Mouse (Mus musculus): ENCODE measurements around the gene Comt. TPM values are rescaled to one million over a fixed set of nuclear protein-coding genes. Genes with fewer than 3 reads are reported as not detected.

Gene Comt
- total and polyA plus RNA-seq, 3 experiments, result 139 to 208 (median 150) TPM

DNA sequence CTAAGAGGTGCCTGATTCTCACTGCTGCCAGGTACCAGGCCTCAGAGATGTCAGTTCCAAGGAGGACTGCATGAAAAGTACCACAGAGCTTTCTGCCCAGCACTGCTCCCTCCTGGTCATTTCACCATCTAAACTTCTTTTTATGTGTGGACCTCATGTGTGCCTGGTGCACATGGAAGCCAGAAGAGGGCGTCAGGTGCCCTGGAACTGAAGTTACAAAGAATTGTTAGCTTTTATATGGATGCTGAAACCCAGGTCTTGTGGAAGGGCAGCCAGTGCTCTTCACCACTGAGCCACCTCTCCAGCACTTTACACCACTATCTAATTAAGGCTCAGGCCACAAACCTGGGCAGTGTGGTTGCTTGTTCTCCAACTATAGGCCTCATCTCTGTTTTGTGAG lies 44.2 kb upstream of the Comt start:
- Histone ChIP-seq H3K27ac (no peak overlapping the region), H3K36me3 (ENCODE audit: control insufficient read depth, insufficient read depth, low read length) (no peaks in the 10 kb centered on the region), H3K4me1 (ENCODE audit: control insufficient read depth, insufficient read depth, low read length) (no peaks in the 10 kb centered on the region), H3K9ac (ENCODE audit: low read depth, low read length) (no peak overlapping the region), H3K4me3 (no peak overlapping the region), H3K79me2 (replicated peaks; ENCODE audit: control insufficient read depth, insufficient read depth, low read length) (no peaks in the 10 kb centered on the region), H3K27me3 (ENCODE audit: control insufficient read depth, insufficient read depth, low read length) (no peaks in the 10 kb centered on the region)
- intact Hi-C loops (cut with DNase I), result no loop called here
- WGBS, result 34% methylated on average over 1 of the region's 1 CpGs
- no peak for DNase-seq
- TF ChIP-seq CTCF (IDR thresholded peaks at IDR 0.05) (peak; percentile 27), EP300 (IDR thresholded peaks at IDR 0.05; ENCODE audit: insufficient read depth, low read depth, low read length) (no peak)

DNA sequence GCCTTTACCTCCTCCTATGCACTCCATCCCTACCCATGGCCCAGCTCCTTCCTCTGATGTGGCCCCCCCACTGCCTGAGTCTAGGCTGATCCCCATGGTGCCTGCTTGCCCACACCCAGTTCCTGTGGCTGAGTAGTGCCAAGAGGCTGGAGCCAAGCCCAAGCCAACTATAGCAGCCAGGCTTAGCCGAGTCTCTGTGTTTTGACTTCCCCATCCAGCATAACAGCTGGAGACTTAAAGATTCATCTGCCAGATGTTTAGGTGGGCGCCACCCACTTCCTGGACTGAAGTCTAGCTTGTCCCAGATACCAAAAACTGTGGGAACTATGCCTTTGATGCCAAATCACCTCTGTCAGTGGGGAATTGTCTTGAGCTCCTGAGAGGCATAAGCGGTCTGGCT lies 37.6 kb upstream of the Comt start:
- intact Hi-C loops (cut with DNase I), result loop anchor here (2.0 kb wide), 1 partner anchor 35 kb away; the partner anchor contains the start of genes Gnb1l and Rtl10
- 37% methylated on average over 3 of the region's 3 CpGs for WGBS
- Histone ChIP-seq H3K4me3 (no peak overlapping the region), H3K36me3 (ENCODE audit: control insufficient read depth, insufficient read depth, low read length) (no peaks in the 10 kb centered on the region), H3K9ac (ENCODE audit: low read depth, low read length) (no peak overlapping the region), H3K79me2 (replicated peaks; ENCODE audit: control insufficient read depth, insufficient read depth, low read length) (no peaks in the 10 kb centered on the region), H3K4me1 (ENCODE audit: control insufficient read depth, insufficient read depth, low read length) (peaks cover 22% of the 10 kb centered on the region), H3K27me3 (ENCODE audit: control insufficient read depth, insufficient read depth, low read length) (no peaks in the 10 kb centered on the region), H3K27ac (peak overlapping the region; percentile 26)
- TF ChIP-seq CTCF (IDR thresholded peaks at IDR 0.05), result no peak
- TF ChIP-seq EP300 (IDR thresholded peaks at IDR 0.05; ENCODE audit: insufficient read depth, low read depth, low read length), result 0 out of 2 replicates have a peak, but pooled peaks have one; percentile 44
- no peak for TF ChIP-seq POLR2A (IDR thresholded peaks at IDR 0.05; ENCODE audit: insufficient read depth, low read depth, low read length)
- DNase-seq, result peak; percentile 58 to 70

DNA sequence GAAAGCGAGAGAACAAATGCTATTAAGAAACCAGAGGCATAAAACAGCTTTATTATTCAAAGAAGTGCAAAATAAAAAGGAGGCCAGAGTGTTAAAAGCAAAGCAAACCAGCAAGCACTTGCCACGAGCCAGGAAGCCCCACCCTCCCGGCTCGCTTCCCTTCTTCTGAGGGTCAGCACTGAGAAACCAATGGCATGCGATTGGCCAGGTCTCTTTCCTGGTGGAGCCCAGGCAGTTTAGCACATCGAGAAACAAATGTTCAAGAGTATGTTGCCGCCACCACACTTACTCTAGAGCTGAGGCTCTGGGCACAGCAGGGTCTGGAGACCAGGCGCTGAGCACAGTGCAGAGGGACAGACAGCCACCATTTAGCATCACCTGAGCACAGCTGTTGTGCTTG lies 35.9 kb upstream of the Comt start:
- H3K27me3 ChIP-seq (ENCODE audit: control insufficient read depth, insufficient read depth, low read length), result no peaks in the 10 kb centered on the region
- H3K79me2 ChIP-seq (replicated peaks; ENCODE audit: control insufficient read depth, insufficient read depth, low read length), result no peaks in the 10 kb centered on the region
- H3K4me3 ChIP-seq, result no peak overlapping the region
- H3K36me3 ChIP-seq (ENCODE audit: control insufficient read depth, insufficient read depth, low read length), result no peaks in the 10 kb centered on the region
- intact Hi-C loops (cut with DNase I), result no loop called here
- peak; percentile 41 to 48 for DNase-seq
- TF ChIP-seq CTCF (IDR thresholded peaks at IDR 0.05) (no peak), EP300 (IDR thresholded peaks at IDR 0.05; ENCODE audit: insufficient read depth, low read depth, low read length) (no peak), POLR2A (IDR thresholded peaks at IDR 0.05; ENCODE audit: insufficient read depth, low read depth, low read length) (no peak)
- no peak overlapping the region for H3K9ac ChIP-seq (ENCODE audit: low read depth, low read length)
- H3K4me1 ChIP-seq (ENCODE audit: control insufficient read depth, insufficient read depth, low read length), result peaks cover 26% of the 10 kb centered on the region
- 54% methylated on average over 8 of the region's 8 CpGs for WGBS
- peak overlapping the region; percentile 20; the same call in 1 of the 2 replicates for H3K27ac ChIP-seq

DNA sequence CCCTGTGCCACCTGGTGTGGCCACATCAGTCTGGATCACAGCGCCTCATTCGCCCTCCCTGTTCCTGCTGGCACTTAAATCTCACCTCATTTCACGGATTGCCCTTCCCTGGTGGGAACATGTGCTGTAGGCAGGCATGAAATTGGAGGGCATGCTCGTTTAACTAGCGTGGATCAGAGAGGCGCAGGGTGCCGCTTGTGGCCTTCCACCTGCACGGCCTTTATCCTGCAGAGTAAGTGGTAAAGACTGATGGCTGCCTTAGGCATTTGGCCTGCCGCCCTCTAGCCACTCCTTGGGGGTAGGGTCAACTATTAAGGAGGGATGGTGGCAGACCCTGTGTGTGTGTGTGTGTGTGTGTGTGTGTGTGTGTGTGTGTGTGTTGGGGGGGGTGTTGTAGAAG lies 35.4 kb upstream of the Comt start:
- H3K4me3 ChIP-seq, result no peak overlapping the region
- intact Hi-C loops (cut with DNase I), result no loop called here
- H3K79me2 ChIP-seq (replicated peaks; ENCODE audit: control insufficient read depth, insufficient read depth, low read length), result no peaks in the 10 kb centered on the region
- TF ChIP-seq EP300 (IDR thresholded peaks at IDR 0.05; ENCODE audit: insufficient read depth, low read depth, low read length) (no peak), CTCF (IDR thresholded peaks at IDR 0.05) (no peak), POLR2A (IDR thresholded peaks at IDR 0.05; ENCODE audit: insufficient read depth, low read depth, low read length) (no peak)
- no peak overlapping the region for H3K27ac ChIP-seq
- no peak overlapping the region for H3K9ac ChIP-seq (ENCODE audit: low read depth, low read length)
- no peaks in the 10 kb centered on the region for H3K27me3 ChIP-seq (ENCODE audit: control insufficient read depth, insufficient read depth, low read length)
- no peak for DNase-seq
- no peaks in the 10 kb centered on the region for H3K36me3 ChIP-seq (ENCODE audit: control insufficient read depth, insufficient read depth, low read length)
- 92% methylated on average over 9 of the region's 9 CpGs for WGBS
- peaks cover 26% of the 10 kb centered on the region for H3K4me1 ChIP-seq (ENCODE audit: control insufficient read depth, insufficient read depth, low read length)

DNA sequence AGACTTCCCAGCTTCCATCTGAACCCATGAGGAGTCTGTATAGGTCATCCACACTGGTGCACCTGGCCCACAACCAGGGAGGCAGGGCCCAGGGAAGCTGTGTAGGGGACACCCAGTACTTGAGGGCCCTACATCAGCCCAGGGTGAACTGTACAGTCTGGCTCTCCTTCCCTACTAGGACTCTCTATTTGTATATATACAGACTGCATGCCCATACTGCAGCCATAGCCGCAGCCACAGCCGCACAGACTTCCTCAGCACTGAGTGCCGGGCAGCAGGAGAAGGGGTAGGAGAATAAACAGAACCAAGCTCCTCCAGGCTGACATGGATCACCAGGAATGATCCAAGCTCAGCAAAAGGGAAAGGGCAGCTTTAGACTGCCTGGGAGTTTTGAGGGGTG lies 34.2 kb upstream of the Comt start:
- TF ChIP-seq POLR2A (IDR thresholded peaks at IDR 0.05; ENCODE audit: insufficient read depth, low read depth, low read length) (no peak), EP300 (IDR thresholded peaks at IDR 0.05; ENCODE audit: insufficient read depth, low read depth, low read length) (no peak), CTCF (IDR thresholded peaks at IDR 0.05) (no peak)

DNA sequence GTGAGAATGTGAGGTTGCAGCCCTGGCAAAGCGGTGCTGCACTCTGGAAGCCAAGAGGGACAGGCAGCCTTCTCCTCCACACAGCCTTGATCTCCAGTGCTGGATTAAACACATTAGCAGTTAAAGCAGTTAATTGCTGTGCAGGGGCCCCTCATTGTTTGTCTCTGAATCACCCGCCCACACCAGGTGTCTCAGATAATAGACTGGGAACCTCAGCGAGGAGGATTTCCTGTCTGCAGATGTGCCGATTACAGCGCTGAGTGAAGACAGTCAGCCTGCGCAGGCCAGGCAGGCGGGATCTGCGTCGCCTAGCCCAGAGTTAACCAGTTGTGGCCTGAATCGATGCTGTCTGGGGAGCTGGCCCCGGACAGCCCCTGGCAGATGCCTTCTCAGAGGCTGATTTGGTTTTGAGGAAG lies 33.3 kb upstream of the Comt start:
- H3K4me1 ChIP-seq (ENCODE audit: control insufficient read depth, insufficient read depth, low read length), result peaks cover 26% of the 10 kb centered on the region
- peak; percentile 49 to 58 for DNase-seq
- H3K4me3 ChIP-seq, result no peak overlapping the region
- H3K9ac ChIP-seq (ENCODE audit: low read depth, low read length), result peak overlapping the region; percentile 37; the same call in 1 of the 2 replicates
- H3K27me3 ChIP-seq (ENCODE audit: control insufficient read depth, insufficient read depth, low read length), result no peaks in the 10 kb centered on the region
- H3K27ac ChIP-seq, result no peak overlapping the region; the same call in 1 of the 2 replicates
- 37% methylated on average over 11 of the region's 11 CpGs for WGBS
- intact Hi-C loops (cut with DNase I), result no loop called here
- H3K79me2 ChIP-seq (replicated peaks; ENCODE audit: control insufficient read depth, insufficient read depth, low read length), result no peaks in the 10 kb centered on the region
- H3K36me3 ChIP-seq (ENCODE audit: control insufficient read depth, insufficient read depth, low read length), result no peaks in the 10 kb centered on the region
- TF ChIP-seq EP300 (IDR thresholded peaks at IDR 0.05; ENCODE audit: insufficient read depth, low read depth, low read length) (no peak), CTCF (IDR thresholded peaks at IDR 0.05) (no peak), POLR2A (IDR thresholded peaks at IDR 0.05; ENCODE audit: insufficient read depth, low read depth, low read length) (no peak)

More for the DNA sequence above, 34.2 kb upstream of the Comt start:
- WGBS, result 98% methylated on average over 3 of the region's 3 CpGs
- Histone ChIP-seq H3K36me3 (ENCODE audit: control insufficient read depth, insufficient read depth, low read length) (no peaks in the 10 kb centered on the region), H3K79me2 (replicated peaks; ENCODE audit: control insufficient read depth, insufficient read depth, low read length) (no peaks in the 10 kb centered on the region), H3K9ac (ENCODE audit: low read depth, low read length) (no peak overlapping the region), H3K27ac (no peak overlapping the region), H3K27me3 (ENCODE audit: control insufficient read depth, insufficient read depth, low read length) (no peaks in the 10 kb centered on the region), H3K4me3 (no peak overlapping the region), H3K4me1 (ENCODE audit: control insufficient read depth, insufficient read depth, low read length) (peaks cover 26% of the 10 kb centered on the region)
- no peak for DNase-seq
- intact Hi-C loops (cut with DNase I), result no loop called here

All from heart, adult 2 months (tissue).